Mouse (Mus musculus) gastrocnemius, adult 2 months (tissue): ENCODE data around the gene Speer2. TPM values are rescaled to one million over a fixed set of nuclear protein-coding genes. Genes with fewer than 3 reads are reported as not detected.

Experiments
- DNase-seq: peaks from one replicate; pipeline ENCODE4 v3.0.0; 2022
- H3K27ac ChIP-seq: fragments of 200-600 bp; 2 replicates; pipeline ENCODE4 v1.8.1; 2022; ENCODE audit warnings: mild to moderate bottlenecking
- H3K4me3 ChIP-seq: fragments of 200-600 bp; 2 replicates; pipeline ENCODE4 v1.8.1; 2022; ENCODE audit warnings: mild to moderate bottlenecking, moderate library complexity
- CTCF ChIP-seq: fragments of 200-600 bp; IDR thresholded peaks from 2 replicates; pipeline ENCODE4 v1.8.1; 2022; ENCODE audit warnings: antibody characterized with exemption, mild to moderate bottlenecking, moderate library complexity
- intact Hi-C: fragments of 180-260 bp; cut with DNase I; formaldehyde crosslinking; loops from one replicate; pipeline ENCODE4 v1.15.1; 2025
- long read RNA-seq, 2 experiments: library from polyadenylated mRNA; stranded (forward); transcript quantifications; one replicate each; pipeline ENCODE4 v2.0.0; 2021
- total RNA-seq, 2 experiments: library from RNA; stranded (reverse); gene quantifications; 2 replicates each; pipeline ENCODE4 v1.2.3; 2021

Gene Speer2
- total RNA-seq: not detected
- long read RNA-seq, experiment 1: 0 reads
- long read RNA-seq, experiment 2: 0 reads

DNA sequence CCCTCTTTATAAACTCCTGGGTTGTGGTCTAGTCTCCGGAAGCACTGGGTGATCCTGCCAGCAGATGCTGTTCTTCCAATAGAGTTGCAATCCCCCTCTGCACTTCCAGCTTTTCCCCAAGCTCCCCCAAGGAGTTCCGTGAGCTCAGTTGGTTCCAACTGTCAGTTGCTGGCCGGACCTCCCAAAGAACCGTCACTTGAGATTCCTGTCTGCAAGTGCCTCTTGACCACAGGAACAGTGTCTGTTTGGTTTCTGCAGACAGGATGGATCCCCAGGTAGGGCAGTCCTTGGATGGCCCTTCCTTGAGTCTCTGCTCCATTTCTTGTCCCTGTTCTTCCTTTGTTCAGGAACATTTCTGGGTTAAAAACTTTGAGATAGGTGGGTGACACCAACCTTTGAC is at the start of gene Speer2:
TSS of gene Speer2 (minus strand) at position 101 of the 400 bp plus-strand sequence.
- Histone ChIP-seq H3K27ac (no peak within 1 kb of the TSS), H3K4me3 (no peak within 1 kb of the TSS)
- TF ChIP-seq CTCF: no peak
- intact Hi-C loops: no loop called here
- DNase-seq: no peak

DNA sequence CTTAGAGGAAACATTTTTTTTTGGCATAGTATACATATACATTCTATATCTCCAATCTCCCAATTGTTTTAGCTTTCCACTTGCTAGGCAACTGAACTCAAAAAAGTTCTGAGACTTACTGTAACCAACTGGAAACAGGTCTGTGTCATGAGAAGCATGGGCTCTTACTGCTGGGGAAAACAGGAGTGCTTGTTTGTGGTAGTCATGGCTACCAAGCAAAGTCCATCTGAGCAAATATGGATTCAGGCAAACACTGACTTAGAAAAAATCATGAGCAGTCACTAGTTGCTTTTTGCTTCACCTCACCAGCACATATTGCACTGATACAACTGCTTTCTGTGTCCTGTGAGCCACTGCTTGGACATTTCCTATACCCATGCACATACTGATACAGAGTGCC is 40.8 kb upstream of the Speer2 start:
- DNase-seq: no peak
- H3K27ac ChIP-seq: no peak overlapping the region
- no peak for TF ChIP-seq CTCF
- intact Hi-C loops: no loop called here
- H3K4me3 ChIP-seq: no peak overlapping the region

DNA sequence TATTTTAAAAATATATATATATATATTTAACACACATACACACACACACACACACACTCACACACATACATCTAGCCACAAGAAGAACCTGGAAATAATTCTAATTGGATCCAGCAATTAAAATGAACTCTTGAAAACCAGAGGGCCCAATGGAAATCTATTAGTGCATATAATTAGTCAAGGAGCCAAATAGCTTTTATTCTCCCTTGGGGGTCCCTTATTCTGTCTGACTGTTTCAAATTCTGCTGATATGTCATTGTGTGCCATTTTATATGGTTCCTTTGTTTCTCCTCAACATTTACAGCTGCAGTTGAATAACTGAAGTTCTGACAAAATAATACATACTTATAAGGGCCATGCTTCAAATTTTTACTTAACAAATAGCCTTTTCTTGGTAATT is 17.2 kb upstream of the Speer2 start:
- no peak for TF ChIP-seq CTCF
- intact Hi-C loops: no loop called here
- no peak for DNase-seq

DNA sequence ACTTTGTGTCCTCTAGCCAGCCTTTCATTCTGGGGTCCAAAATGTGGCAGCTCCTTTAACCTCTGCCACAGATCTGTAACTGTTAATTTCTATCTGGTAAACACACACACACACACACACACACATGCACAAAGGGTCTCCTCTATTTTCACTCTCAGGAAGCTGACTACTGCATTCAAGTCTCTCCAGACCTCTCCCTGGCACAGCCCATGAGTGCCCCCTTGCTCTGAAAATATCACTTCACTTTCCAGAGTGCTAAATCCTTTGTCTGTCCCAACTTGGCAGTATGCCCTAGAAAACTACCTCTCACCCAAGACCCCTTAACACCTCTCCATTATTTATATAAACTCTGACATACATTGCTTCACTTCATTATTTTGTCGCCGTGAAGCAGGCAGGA is 26.9 kb downstream of the Speer2 start:
- intact Hi-C loops: no loop called here
- H3K4me3 ChIP-seq: no peak overlapping the region
- no peak for DNase-seq
- no peak for TF ChIP-seq CTCF
- H3K27ac ChIP-seq: no peak overlapping the region

More for the DNA sequence above, 17.2 kb upstream of the Speer2 start:
- Histone ChIP-seq H3K27ac (no peak overlapping the region), H3K4me3 (no peak overlapping the region)

DNA sequence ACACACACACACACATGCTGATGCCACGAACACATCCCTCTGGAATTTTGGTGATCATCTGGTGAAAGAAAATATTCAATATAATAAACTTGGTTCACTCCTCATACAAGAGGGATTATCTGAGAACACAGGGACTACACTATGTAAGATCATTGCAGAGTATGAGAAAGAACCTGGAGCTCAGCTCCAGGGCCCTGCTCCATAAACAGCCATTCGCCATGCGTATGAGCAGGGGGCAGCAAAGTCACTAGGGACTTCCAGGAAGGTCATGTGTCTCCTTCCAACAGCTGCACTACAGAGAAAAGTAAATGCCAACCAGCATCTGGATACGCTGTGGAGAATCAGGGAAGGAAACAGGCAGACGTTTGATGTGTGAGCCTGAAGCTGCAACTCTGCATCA is 49.9 kb downstream of the Speer2 start:
- Histone ChIP-seq H3K4me3 (no peak overlapping the region), H3K27ac (no peak overlapping the region)
- DNase-seq: no peak
- TF ChIP-seq CTCF: no peak
- intact Hi-C loops: no loop called here
